Mouse (Mus musculus) C2C12 (cell line): Measurements from ENCODE around the gene Pnrc1.

ENCODE experiments used
- CTCF ChIP-seq: IDR thresholded peaks from one replicate; pipeline ENCODE4 v1.5.1; 2011; ENCODE audit not compliant: control insufficient read depth, insufficient read depth, insufficient read length
- FOSL1 ChIP-seq: IDR thresholded peaks from one replicate; pipeline ENCODE4 v1.8.0; 2011; ENCODE audit warnings: mild to moderate bottlenecking, low read length; ENCODE audit not compliant: poor library complexity, insufficient read depth, severe bottlenecking
- MAX ChIP-seq: IDR thresholded peaks from one replicate; pipeline ENCODE4 v1.6.1; 2011; ENCODE audit warnings: mild to moderate bottlenecking, control low read depth
- MYOG ChIP-seq: IDR thresholded peaks from one replicate; pipeline ENCODE4 v1.6.1; 2011; ENCODE audit not compliant: control insufficient read depth, insufficient read length; ENCODE audit errors: extremely low read depth
- USF1 ChIP-seq: IDR thresholded peaks from one replicate; pipeline ENCODE4 v1.6.1; 2011; ENCODE audit warnings: low read depth, mild to moderate bottlenecking, control low read depth, moderate library complexity

DNA sequence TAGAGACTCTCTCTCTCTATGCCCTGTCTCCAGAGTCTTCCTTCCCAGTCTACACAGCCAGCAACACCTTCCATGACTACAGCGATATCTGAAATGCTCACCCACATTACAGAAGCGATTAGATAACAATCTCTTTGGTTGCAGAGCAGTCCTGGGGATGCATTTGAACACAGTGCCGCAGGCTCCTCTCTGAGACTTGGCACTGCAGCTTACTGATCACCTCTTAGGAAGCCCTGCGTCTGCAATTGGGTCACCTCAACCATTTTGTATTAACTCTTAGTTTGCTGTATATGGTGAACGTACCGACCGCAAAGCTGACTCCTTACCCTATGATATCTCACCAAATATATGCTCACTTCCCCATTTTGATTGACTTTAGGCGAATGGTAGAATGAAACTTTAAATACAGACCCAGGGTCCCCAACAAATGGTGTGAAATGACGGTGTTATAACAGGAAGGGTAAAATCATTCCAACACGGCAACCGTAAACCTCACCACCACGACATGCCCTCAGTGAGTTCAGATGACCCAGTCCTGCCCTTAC is 785 bp downstream of the Pnrc1 start:
- TF ChIP-seq MYOG = no peak
- no peak for TF ChIP-seq CTCF
- no peak for TF ChIP-seq USF1
- TF ChIP-seq MAX = no peak
- no peak for TF ChIP-seq FOSL1
